Mouse (Mus musculus) T-helper 1 cell (primary cell): ENCODE data around the gene Map1b.

Experiments
- in situ Hi-C: fragments of 300-600 bp; cut with MboI, MseI; formaldehyde crosslinking; loops from one replicate; pipeline ENCODE4 v1.15.1; 2025; ENCODE audit warnings: high pct_unique_total_duplicates

The Map1b gene

DNA sequence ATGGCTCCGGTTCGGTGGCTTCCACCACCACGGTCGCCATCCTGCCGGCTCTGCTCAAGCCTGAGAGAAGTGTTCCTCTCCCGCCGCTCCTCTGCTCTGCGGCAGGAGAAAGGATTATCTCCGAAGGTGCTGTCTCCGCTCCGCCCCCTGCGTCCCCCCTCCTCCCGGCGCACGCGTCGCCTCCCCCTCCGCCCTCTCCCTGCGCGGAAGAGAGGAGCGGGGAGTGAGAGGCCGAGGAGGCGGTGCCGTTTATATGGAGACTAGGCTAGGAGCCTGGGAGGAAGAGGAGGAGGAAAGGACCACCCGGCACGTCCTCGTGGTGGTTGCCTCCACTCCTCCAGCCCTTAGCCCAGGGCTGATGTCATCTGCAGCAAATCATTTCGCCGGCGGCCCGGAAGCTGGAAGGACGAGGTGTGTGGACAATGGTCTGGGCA is at the start of gene Map1b:
Map1b (minus strand) TSS at position 93 of the 434 bp plus-strand sequence.
- in situ Hi-C loops: no loop called here

DNA sequence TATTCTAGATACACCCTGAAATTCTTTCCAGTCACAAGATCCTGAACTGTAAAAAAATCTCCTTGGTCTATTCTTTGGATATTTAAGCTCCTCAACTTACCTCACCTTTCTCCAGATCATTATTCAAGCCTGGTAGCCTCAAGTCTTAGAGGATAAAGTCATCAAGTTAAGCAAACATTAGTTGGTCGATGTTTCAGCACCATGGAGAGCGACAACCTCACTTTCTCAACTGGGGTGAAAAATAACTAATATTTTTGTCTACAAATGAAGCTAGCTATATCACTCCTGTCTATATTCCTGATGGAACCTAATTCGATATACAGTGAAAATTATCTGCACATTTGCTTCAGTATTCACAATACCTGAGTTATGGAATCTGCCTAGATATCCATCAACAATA is 48.0 kb upstream of the Map1b start:
- in situ Hi-C loops: no loop called here

DNA sequence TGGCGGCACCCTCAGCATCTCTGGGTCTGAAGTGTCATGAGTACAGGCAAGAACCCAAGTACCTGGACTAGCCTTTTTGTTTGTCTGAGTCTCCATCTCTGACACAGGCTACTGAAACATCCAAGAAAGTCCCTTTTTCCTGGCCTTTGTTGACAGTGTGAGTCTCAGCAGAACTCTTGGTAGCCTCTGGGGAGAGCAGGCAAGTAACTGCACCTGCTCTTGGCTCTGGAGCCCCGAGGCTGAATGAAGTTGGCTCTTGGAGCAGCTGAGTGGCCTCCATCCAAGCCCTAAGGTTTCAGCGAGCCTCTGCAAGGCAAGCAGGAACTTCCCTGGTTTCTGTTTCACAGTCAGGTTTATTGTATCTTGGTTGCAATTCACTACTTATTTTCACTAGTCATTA is 46.7 kb upstream of the Map1b start:
- in situ Hi-C loops: no loop called here

DNA sequence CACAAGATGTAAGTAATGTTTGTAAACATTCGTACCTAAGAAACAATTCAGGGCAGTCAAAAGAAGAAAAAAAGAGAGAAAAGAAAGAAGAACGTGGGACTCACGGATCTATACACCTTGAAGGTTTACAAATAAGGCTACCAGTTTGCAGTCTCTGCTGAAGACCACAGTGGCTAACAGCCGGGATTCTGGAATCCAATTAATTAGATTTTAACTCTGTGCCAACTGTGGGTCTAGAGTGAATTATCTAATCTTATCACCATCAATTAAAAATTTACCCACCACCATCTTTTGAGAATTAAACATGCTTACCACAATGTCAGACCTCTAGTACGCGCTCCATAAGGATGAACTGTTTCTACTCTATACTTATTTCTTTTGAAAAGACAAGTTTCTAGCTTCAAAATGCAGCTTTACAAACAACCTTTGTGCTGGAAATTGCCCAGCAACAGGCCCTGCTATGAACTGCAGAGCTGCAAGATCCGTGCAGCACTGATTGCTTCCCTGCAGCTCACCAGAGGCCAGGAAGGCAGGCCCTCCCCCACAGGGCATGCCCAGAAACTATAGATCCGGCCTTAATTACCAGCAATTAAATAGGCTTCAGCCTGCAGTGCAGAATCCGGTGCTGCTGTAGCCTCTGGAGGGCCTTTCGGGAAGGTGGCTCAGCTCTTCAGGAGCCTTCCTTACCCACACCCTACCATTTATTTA is 45.7 kb upstream of the Map1b start:
- in situ Hi-C loops: no loop called here

DNA sequence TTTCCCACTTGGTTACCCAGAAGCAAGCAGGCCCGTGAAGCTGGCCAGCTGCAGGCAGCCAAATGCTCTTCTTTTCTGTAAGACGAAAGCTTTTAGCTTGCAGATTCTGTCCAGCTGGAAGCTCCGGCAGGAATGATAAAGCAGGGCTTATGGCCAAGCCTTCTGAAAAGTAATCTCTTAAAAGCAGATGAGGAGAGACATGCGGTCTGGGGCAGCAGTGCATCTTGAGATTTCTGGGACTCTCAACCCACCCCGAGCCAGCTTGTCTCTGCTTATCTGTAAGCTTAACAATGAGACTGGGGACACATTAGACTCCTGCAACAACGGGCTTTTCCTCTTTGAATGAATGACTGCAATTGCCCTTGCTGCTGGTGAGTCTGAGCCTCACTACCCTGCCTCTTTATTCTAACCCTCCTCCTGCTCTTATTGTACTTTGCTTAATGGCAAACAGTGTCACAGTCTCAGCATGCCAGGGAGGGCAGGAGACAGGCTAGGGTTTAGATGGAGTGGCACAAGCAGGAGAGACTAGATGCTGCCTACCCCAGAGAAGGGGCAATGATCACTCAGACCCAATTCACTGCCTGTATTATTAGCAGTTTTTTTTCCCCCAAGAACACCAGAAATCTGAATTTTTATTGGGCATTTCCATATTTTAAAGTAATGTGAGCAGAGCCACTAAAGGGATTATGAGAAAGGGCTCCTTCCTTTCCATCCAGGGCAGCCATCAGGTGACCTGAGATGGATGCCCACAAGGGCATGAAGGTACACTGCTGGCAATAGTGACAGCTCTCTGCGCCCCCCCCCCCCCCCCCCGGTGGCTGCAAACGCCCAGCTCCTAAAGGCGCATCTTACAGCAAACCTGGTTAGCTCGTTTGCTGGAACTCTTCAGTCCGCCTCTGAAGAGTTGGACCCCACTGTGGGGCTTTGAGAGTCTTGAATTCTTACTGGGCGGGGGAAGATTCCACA is 44.6 kb upstream of the Map1b start:
- in situ Hi-C loops: no loop called here

DNA sequence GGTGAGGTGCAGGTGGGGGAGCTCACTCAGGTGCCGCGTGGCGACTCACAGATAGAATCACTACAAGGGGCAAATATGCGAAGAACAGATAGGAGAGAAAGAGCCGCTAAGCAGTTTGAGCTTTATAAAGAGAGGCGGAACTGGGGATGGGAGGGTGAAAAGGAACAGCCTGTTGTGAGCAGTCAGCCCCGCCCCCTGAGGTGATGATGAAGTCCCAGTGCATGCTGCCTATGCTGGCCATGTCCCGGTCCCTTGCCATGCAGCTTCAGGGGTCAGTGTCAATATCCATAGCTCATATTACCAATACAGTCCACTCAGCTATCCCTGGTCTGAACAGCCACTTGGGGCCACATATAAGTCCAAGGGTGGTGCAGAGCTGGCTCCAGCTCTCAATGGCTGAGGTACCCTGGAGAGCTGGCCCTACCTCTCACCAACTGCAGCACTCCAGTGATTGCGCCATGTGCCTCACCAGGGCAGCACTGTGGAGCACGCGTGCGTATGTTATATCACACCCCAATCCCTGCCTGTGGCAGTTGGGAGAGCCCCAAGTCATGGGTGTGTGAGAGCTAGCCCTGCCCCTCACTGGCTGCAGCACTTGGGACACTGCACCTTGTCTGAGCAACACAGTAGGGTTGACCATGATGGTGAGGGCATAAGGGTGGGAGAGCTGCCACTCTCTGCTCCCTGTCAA is 42.0 kb upstream of the Map1b start:
- in situ Hi-C loops: no loop called here

DNA sequence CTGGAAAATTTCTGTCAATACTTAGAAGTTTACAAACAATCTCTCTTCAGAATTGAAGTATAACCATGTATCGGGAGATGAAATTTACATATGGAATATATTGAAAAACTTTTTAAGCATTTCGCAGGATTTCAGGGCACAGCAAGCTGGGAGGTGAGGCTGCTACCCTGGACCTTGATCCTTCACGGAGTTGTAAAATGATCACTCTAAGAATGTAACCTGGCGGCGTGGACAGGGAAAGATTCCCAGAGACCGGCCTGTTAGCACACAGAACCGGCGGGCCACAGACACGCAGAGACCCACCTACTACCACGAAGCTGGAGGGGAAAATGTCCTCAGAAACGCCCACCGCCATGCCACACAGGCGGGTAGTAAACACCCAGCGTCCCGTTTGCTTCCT is 41.5 kb upstream of the Map1b start:
- in situ Hi-C loops: no loop called here

DNA sequence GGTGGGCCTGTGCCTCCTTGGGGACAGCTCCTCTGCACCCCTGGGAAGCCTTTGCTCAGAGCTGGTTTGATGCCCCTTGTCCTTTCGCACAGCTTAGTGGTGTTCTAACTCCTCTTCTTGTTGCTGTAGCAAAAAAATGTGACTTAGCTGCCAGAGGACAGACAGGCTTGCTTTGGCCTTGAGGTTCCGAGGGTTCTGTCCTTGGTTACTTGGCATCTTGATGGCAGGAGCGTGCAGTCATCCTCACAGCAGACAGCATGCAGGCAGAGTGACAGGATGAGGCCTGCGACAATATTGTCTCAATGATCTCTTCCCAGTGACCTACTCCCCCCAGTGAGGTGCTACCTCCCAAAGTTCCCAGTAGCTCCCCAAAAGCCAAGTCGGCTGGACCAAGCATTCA is 41.0 kb upstream of the Map1b start:
- in situ Hi-C loops: no loop called here

DNA sequence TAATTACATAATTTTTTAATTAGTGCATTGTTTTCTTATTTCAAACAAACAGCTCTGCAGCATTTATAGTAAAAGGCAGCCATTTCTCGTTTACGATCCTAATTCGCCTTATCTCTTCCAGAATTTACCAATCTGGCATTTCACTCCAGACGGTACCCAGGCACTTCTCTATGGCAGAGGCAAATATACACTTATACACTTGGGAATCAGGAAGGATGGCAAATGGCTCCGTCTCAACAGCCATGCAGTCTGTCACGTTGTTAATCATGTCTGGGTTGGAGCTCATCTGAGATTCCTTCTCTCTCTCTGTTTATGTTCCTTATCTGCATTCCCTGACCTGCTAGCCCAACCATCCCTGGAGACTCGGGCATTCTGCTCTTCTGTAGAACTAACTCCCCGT is 38.6 kb upstream of the Map1b start:
- in situ Hi-C loops: no loop called here

DNA sequence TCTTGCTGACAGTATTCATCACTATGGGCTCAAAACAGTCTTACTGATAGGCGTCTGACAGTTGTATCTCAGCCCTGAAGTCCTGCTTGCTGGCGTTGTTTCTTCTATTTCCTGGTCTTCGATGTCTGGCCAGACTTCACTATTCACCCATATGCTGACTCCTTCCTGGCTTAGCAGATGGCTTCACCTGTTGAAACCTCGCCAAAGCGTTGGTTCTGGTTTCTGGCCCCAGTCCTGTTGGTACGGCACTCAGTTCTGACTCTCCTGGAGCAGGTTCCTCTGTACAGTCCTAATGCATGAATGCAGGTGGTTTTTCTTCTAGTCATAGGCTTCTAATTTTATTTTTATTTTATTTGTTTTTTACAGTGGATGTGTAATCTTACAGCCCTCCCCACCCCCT is 38.1 kb upstream of the Map1b start:
- in situ Hi-C loops: no loop called here

DNA sequence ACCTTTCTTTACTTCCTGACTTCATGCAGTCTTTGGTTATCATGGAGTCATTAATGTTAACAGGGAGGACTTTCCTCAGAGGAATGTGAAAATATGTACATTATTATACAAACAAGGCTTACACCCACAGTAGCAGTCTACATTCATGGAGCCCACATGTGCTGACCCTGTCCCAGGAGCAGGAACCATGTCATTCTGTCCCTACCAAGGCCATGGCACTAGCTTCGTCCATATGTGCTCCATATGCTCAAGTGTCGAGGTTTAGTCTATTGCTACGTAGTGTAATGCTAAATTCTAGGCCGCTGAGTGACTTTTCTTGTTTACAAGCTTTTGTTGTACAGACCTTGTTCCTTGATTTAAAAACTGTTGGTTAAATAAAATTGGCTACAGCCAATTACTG is 36.0 kb upstream of the Map1b start:
- in situ Hi-C loops: no loop called here

DNA sequence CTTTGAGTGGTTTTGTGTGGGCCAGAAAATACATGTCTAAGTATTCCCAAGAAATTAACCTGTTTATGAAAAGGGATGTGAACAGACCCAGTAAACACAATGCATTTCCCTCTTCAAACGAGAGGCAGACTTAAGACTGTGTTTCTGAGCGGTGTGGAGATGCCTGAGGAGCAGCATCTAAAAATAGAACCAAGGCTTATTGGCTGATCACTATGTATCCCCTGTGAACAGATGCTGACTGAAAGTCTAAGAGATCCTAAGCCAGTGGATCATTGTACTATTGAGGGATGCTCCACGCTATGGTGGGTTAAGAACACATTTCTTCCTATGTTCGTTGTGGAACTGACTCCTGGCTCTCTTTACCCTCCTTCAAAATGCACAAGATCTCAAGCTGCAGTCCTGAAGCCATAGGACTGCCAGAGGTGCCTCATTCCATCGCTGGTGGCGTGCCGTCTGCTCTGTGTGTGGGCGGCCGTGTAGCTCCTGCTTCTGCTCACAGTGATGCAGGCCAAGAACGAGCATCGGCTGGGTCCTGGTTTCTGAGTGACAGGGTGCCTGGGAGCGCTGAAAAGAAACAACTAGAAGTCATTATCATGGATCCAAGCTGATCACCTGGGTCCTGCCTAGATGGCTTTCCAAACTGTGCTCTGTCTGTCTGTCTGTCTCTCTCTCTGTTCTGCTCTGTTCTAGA is 34.5 kb upstream of the Map1b start:
- in situ Hi-C loops: no loop called here

DNA sequence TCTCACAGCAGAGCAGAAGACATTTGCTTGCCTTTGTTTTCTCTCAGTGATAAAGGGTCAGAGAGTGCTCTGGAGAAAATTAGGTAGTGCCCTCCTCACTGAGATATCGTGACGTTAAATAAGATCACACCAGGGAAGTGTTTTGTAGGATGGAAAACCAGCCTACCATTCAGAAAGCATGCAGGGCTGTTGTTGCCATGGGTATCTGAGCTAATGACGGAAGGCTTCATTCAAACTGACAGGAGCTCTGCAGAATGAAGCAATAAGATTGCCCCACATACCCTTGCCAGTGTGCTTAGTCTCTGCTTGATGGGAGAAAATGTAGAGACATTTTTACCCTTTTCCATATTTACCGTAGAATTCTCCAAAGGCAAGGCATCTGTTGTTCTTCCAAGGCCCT is 33.7 kb upstream of the Map1b start:
- in situ Hi-C loops: no loop called here

DNA sequence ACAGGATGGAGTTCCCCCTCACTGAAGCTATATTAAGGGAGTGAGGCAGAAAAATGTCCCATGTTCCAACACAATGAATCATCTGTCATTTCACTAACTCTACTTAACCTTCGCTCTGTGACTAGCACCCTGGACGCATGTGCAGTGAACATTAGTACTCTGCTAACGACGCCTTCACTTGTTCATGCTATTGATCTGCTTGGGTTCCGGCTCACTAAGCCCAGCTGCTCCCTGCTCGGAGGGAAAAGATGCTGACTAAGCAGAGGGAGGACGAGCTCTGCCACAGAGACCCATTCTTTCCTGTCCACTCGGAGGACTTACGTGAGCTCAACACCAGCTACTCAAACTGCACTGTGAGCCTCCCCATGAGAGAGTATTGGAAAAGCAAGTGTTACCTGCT is 33.2 kb upstream of the Map1b start:
- in situ Hi-C loops: no loop called here

DNA sequence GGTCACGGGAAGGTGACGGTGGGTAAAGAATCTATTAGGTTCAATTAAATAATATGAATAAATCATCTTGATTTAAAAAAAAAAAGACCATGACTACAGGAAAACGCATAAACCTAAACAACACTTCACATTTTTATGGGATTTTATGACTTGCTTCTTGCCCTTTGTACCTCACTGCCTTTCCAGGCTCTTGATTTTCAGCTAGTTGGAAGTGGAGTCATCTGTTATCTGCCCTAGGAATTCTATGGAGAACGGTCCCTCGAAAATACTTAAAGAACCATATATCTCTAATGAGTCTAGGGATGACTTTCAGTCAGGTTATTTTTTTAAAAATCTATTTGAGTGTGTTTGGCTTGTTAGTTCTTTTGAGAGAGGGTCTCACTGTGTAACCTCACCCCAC is 30.5 kb upstream of the Map1b start:
- in situ Hi-C loops: no loop called here

DNA sequence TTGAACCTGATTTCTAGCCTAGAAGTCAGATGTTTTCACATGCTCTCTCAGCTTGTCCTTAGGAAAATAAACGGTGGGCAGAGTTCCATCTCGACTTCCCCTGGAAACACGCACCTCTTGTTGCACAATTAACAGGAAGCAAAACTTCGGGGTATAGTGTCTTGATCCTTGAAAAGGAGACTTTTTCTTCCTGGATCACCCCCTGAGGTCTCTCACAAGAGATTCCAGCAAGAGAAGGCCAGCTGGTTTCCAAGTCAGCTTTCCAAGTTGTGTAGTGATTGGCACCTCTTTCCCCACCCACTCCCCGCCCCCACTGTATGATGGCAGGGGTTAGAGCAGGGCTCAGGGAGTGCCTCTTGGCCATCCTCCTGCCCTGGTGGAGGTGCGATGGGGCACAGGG is 28.9 kb upstream of the Map1b start:
- in situ Hi-C loops: no loop called here

DNA sequence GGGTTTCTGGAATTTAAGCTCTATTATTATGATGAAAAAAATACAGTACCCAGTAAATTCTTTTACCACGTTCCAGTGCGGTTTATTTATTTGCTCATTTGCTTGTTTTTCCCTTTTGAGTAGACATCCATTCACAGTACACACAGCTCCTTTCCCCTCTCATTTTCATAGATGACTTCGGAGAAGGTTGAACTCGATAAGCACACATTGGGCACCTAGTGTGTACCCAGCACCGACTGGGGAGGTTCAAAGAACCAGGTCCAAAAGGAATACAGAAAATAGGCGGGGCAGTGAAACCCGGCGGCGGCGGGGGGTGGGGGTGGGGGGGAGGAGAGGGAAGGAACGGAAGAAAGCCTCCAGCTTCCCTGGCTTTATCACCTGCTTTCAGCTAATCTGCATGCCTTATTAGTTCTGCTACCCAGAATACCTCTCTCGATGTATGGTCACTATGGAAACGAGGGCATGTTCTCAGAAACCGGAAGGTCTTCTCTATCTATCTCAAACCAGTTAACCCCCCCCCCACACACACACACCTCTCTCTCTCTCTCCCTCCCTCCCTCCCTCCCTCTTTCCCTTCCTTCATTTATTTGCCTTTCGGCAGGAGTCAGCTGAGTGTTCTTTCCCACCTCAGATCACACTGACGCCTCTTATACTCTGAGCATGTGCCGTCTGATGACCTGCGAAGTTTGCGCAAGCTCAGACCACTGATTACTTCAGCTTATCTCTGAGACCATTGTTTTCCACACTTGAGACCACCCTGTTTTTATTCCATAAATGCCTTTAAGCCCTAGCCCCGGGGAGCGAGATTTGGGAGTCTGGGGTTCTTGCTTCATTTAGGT is 25.3 kb upstream of the Map1b start:
- in situ Hi-C loops: no loop called here

DNA sequence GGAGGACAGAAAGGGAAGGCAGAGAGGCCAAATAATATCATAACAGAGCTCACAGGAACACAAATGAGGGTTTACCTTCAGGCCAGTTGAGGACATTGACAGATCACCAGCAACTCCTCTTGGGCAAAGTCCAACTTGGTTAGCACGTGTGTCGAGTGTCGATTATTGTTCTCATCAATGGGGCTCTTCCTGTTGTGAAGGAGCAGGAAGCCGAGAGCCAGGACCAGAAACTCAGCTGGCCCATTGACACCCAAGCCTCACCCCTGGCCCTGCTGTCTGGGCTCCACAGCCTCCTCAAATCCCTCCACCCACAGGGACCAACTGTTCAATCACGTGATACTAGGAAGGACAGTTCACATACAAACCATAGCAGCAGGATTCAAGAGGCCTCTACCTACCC is 22.9 kb upstream of the Map1b start:
- in situ Hi-C loops: no loop called here

DNA sequence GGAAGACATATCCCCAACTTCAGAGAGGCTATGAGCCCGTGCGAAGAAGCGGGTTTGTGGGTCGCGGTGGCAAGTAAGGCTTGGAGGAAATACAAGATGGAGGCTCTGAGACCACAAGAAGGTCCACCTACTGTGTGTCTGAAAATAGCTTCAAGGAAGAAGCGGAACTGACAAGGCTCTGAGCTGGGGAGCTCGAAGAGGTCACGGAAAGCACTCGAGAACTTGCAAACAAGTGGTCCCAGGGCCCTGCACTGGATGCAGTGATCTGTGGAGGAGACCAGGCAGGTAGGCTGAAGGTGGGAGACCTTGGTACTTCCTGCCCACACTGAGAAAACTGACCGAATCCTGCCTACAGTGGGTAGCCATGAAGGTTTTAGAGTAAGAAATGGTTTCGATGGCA is 22.5 kb upstream of the Map1b start:
- in situ Hi-C loops: no loop called here

DNA sequence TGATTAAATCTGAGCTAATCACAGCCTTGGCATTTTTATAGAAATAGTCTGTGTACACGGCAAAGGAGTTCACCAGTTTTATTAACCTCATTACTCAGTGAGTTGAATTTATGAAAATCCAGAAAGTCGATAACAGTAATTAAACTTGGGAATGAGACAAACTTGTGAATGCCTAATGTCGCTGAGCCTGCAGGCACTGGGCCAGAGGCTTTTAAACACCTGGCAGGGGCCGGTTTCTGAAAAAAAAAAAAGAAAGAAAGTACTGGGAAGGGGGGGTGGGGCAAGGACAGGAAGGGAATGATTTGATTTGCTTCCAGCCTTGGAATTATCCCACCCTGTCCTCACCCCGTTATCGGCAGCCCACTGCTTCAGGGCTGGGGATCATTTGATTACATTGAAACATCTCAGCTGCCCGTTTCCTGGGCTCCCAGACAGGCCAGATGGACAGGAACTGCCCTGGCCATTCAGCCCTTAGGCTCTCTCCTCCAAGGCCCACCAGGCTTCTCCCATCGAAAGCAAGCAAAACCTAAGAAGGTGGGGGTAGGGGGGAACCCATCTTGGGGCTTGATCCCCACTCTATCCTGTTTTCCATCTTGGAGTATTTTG is 21.7 kb upstream of the Map1b start:
- in situ Hi-C loops: no loop called here

DNA sequence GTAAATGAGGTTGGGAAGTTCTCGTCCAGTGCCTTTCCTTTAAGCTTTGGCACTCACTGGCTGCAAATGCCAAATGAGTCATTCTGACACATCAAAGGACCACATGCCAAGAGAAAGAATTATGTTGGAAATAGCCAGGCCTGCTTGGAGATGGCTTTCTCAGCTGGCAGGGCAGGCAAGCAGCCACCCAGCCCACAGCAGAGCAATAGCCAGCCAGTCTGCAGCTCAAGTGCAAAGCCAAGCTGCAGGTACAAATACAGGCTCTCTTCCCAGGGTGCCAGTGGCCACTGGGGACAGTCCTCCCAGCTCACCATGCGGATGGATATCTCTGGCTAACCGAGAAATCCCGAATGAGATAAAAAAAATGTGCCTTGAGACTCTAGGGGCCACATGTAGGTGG is 12.1 kb upstream of the Map1b start:
- in situ Hi-C loops: no loop called here
